Mouse (Mus musculus) spleen, postnatal 0 days (tissue): ENCODE results near the gene Dact3. TPM values are rescaled to one million over a fixed set of nuclear protein-coding genes. Genes with fewer than 3 reads are reported as not detected.

ENCODE experiments used
- polyA plus RNA-seq: library from polyadenylated mRNA; unstranded; fragments of >200 nt; fragmentation: Nextera tagmentation; extraction: Ambion mirVana; gene quantifications from 2 replicates; pipeline ENCODE4 v1.2.1, GENCODE M21; 2015

Dact3 gene
- 1.8 and 1.9 TPM in 2 replicates for polyA plus RNA-seq

GRCm38 (mm10) chr7:16875310-16875325, at the start of gene Dact3:
Dact3 (plus strand) TSS chr7:16875317.

GRCm38 (mm10) chr7:16842645-16843063, 32.5 kb upstream of the Dact3 start, which contains the start of gene Prkd2:
Prkd2 (plus strand) TSS chr7:16842902.

GRCm38 (mm10) chr7:16891641-16892351, 16.7 kb downstream of the Dact3 start, which contains the start of gene Gng8:
Gng8 (plus strand) TSS chr7:16891786.

GRCm38 (mm10) chr7:16906281-16906680, 31.2 kb downstream of the Dact3 start, which contains the start of gene Ptgir:
Ptgir (plus strand) TSS chr7:16906490.

GRCm38 (mm10) chr7:16924037-16924834, 49.1 kb downstream of the Dact3 start, which contains the start of gene Calm3:
Calm3 (minus strand) TSS chr7:16924114.

Other genes starting within 250 kb of the Dact3 start
- gene Ceacam15, start 199.6 kb upstream of the Dact3 start, polyA plus RNA-seq = not detected in 2 replicates
- not detected in 2 replicates for gene Ceacam9, start 153.4 kb upstream of the Dact3 start, polyA plus RNA-seq
- gene Ap2s1, start 136.9 kb upstream of the Dact3 start, polyA plus RNA-seq = 268 and 270 TPM in 2 replicates
- 107 and 108 TPM in 2 replicates for gene Slc1a5, start 94.0 kb upstream of the Dact3 start, polyA plus RNA-seq
- 35.2 and 37.1 TPM in 2 replicates for gene Strn4, start 59.4 kb upstream of the Dact3 start, polyA plus RNA-seq
- 11.2 and 11.7 TPM in 2 replicates for gene Fkrp, start 58.6 kb upstream of the Dact3 start, polyA plus RNA-seq
- gene Prkd2, start 32.4 kb upstream of the Dact3 start, polyA plus RNA-seq = 10.8 and 13.8 TPM in 2 replicates
- 2.7 and 2.9 TPM in 2 replicates for gene Gng8, start 16.5 kb downstream of the Dact3 start, polyA plus RNA-seq
- 1.0 and 1.3 TPM in 2 replicates for gene Ptgir, start 31.2 kb downstream of the Dact3 start, polyA plus RNA-seq
- gene Calm3, start 48.8 kb downstream of the Dact3 start, polyA plus RNA-seq = 149 and 159 TPM in 2 replicates
- gene Pnmal2, start 69.4 kb downstream of the Dact3 start, polyA plus RNA-seq = 0.47 and 0.84 TPM in 2 replicates
- gene Pnmal1, start 84.4 kb downstream of the Dact3 start, polyA plus RNA-seq = 0.02 TPM in 1 of 2 replicates, not detected in the other
- 0.10 and 0.11 TPM in 2 replicates for gene Gm42372, start 107.8 kb downstream of the Dact3 start, polyA plus RNA-seq
- gene Ccdc8, start 117.4 kb downstream of the Dact3 start, polyA plus RNA-seq = 3.1 and 4.0 TPM in 2 replicates
- gene Ppp5c, start 152.6 kb downstream of the Dact3 start, polyA plus RNA-seq = 43.1 and 46.0 TPM in 2 replicates
- 8.1 and 9.9 TPM in 2 replicates for gene Hif3a, start 187.1 kb downstream of the Dact3 start, polyA plus RNA-seq
- gene Psg16, start 198.7 kb downstream of the Dact3 start, polyA plus RNA-seq = 0.23 and 0.24 TPM in 2 replicates